Mouse (Mus musculus) monocyte, adult 2 months (primary cell): ENCODE measurements at regions not wholly inside any gene's neighbourhood (a gene's known extent, or its start where the extent isn't known, plus 50 kb on each side); places are given as distances from the start of the nearest gene placed in this dataset.

Experiments used
- DNase-seq, 2 experiments: peaks; one replicate each; pipeline ENCODE4 v3.0.0; 2022; ENCODE audit warnings: low spot score in 2 of 2, low read depth in 1 of 2

- DNase-seq: no peak
These were observed 371.8 kb downstream of the Vrk1 start for GRCm38 (mm10) chr12:106381821-106382220.

- no peak for DNase-seq
These were observed 379.2 kb downstream of the Vrk1 start for GRCm38 (mm10) chr12:106389214-106389613.

DNA sequence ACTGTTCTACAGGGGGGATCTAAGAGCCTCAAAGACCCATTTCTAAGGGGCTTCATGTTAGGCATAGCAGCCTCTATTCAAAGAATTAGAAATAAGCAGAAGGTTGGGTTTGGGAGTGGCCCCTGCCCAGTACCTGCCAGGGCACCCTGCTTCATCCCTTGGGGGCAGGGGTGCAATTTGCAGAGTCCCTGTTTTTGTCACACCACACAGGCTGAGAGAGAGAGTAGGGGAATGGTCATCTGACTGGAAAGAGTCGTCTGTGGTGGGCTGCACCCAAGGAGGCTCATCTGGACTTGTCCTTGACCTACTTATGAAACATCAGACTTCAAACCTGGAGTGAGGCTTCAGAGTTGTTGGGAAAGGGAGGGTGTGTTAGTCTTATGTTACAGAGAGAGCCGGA lies 382.3 kb downstream of the Vrk1 start:
- no peak for DNase-seq

DNA sequence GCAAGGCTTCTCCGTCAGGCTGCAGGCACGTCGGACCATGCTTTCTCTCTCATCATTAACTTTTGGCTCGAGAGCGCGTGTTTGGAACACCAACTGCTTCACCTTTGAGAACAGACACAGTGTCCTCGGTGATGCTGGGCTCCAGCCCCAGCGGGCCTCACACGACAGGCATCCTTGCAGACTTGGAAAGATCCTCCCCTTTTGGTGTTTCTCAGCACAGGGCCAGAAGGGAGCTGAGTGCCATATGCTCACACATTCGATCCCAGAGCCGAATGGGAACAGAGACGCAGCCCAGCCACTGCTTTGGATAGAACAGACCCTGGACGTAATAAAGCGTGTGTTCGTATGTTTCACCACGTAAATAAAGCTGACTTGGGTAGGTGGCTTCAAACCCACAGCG lies 389.1 kb downstream of the Vrk1 start:
- no peak for DNase-seq

GRCm38 (mm10) chr12:106411075-106411474 lies 401.0 kb downstream of the Vrk1 start:
- DNase-seq: no peak

DNA sequence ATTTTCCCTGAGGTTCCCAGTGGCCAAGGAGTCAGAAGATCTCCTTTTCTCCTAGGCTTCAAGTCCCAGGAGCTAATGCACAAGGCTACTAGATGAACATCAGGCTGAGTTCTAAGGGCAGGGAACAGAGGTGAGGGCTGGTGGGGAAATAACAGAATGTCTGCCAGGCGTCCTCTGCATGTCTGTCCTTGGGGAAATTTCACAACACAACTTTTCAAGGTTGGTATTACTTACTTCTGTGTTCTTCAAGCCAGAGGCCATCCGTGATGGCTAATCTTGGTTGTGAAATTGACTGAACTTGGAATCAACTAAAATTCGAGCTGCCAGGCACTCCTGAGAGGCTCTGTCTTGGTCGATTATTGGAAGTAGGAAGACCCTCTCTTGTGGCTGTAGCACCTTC lies 416.6 kb downstream of the Vrk1 start:
- DNase-seq: no peak

DNA sequence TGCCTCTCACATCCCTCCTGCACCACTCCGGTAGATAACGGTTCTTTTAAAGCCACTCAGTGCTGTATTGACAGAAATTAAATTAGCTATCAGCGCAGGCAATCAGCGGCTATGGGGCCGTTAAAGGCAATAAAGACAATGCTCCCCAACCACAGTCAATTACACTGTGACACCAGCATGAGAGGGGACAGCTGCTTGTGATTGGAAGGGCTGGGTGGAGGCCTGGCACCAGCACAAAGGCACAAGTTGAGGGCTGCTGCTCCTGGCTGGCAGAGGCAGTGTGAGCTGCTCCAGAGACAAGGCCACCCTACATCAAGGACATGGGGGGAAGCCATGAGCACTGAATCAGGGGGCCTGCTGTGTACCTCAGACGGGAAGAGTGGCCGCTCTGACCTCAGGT lies 420.0 kb downstream of the Vrk1 start:
- no peak for DNase-seq

DNA sequence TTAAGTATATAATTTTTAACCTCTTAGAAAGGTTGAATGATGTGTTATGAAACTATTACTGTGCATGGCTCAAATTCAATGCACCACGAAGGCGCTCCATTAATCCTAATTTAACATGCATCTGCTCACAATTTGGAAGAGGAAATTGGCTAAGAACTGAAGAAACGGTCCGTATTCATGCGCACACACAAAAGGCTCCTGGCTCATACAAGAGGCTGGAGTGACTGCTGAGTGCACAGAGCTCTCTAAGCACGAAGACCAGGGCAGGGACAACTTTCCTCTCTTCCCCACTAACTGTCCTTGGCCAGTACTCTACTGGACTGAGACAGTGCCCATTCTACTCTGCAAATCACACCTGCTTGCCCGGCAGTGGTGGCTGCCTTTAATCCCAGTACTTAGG lies 435.1 kb downstream of the Vrk1 start:
- DNase-seq: no peak

DNA sequence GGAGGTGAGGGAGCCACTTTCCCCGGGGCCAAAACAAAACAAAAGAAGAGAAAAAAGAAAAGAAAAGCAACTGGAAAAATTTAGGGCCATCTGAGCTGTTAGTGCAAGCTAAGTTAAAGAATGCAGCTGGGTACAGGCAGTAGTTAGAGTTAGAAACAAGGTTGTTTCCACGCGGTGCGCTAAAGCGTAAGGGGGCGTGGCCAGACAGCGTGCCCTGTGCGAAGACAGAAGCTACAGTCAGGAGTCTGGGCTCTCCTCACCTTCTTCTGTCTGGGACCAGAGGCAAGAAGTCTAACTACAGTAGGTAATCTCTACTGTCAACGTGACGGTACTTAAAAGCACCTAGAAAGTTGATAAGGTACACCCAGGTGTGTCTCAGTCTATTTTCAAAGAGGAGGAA lies 435.9 kb downstream of the Vrk1 start:
- no peak for DNase-seq

GRCm38 (mm10) chr12:106446876-106447532 lies 437.0 kb downstream of the Vrk1 start:
- no peak for DNase-seq

DNA sequence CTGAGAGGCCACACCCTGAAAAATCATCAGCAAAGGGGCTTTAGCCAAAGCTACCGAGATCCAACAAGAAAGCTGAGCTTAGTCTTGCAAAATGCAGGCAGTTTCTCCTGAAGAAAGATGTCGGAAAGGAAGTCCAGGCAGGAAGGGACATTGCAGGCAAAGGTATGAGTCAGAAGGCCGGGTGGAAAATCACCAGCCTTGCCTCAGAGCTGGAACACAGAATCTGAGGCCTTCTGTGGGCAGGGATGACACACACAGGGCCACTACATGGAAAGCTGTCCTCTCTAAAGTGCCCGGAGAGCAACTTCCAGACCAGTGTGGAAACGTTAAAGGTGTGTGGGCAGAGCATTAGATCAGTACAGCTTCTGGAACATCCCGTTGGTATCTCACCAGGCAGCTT lies 438.5 kb downstream of the Vrk1 start:
- no peak for DNase-seq

- DNase-seq: no peak
These were observed 443.5 kb downstream of the Vrk1 start for GRCm38 (mm10) chr12:106453491-106453890.

DNA sequence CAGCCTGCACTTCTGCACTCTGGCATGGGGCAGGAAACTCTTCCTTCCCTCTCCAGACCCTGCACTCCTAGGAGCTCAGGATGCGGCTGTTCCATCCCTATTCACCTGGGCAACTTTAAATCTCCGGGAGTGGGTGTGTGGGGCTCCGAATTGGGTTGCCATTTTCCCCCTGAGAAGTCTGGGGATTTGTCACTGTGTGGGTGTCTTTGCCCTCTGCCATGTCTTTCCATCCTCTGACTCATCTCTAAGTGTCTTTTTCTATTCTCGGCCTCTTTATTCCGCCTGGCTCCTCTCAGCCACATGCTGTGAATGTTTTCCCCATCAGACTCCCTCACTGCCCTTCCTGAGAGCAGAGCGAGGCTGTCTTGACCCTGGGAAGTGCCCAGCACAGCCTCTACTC lies 448.2 kb downstream of the Vrk1 start:
- no peak for DNase-seq

- DNase-seq: no peak
These were observed 450.6 kb downstream of the Vrk1 start for GRCm38 (mm10) chr12:106460650-106461049.

DNA sequence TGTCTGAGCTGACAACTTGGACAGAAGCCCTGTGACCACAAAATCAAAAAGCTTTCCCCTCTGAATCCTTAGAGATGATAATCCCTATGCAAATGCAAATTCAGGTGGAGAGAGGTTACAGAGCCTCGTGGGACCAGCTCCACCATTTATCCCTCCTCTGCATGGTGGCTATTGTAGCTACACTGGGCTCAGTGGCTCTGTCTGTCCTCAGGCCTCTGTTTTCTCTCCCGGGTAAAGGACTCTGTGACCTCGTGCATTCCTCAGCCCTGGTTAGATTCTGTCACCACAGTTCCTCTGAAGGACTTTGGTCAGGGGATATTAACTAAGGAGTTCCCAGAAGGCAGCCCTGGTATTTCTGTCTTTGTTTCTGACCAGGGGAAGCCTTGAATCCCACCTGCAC lies 452.3 kb downstream of the Vrk1 start:
- no peak for DNase-seq

DNA sequence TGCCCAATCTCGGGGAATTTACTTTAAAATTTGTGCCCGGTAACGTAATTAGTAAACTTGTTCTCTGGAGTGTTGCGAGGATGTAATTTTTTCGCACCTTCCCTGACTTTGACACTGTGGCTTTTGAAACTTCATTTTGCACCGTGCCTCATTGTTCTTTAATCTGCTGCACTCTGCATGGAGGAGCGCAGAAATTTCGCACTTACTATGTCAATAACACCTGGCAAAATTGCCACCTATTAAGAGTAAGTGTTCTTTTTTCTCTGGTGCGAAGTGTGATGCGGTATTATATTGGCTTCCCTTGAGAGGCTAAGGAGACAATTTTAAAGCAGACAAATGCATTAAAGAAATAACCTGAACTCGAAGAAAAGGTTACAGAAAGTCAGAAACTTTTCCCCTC lies 454.7 kb downstream of the Vrk1 start:
- no peak for DNase-seq

DNA sequence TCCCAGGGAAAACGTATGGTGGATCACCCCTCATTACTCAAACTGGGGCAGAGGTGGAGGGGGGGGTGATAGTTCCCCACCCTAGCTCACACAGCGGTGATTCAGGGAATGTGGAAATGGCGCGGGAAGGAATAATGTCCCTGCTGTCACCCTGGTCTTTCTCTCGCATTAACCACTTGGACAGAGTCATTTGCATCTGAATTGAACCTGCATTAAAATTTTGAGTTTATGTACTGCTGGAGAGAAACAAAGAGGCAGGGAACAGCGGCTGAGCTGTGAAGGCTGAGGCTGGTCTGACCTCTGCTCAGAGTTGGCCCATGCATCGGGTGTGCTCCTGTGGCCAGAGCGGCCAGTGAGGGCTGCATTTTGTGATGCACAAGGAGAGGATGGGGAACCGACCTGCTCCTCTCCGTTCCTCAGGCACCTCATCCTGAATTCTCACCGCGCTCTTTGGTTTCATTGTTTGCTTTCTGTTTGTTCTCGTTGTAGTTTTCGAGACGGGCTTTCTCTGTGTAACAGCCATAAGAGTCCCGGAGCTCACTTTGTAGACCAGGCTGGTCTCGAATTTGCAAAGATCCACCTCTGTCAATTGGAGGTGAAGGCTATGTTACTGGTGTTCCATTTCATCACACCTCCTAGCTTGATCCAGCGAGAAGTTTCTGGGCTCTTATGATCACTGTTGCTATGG lies 458.3 kb downstream of the Vrk1 start:
- DNase-seq: no peak

DNA sequence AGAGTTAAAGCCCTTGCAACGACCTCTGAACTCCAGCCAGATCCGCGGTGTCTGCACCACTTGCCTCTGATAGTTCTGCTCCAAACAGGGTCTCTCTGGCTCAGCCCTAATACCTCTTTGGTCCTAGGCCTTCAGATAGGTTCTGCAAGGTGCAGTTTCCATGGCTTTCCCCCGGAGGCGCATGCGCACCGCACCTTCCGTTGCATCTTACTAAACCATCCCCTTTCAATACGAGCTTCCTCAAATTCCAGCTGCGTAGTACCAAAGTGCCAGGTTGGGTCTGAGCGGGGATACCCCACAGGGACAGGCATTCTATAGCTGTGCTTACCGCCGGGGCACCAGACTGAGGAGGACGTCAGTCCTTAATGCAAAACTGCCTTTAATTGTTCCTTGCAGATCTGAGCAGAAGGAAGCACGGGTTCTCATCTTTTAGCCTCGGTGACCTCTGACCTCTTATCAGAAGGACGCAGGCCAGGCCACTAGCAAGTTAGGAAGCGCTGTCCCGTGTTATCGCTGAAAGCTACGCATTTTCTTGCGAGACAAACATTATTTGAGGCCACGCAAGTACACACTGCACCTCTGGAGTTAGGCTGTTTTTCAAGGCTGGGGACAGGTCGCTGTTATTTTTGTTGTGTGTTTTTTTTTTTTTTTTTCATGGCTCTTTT lies 464.6 kb downstream of the Vrk1 start:
- no peak for DNase-seq

DNA sequence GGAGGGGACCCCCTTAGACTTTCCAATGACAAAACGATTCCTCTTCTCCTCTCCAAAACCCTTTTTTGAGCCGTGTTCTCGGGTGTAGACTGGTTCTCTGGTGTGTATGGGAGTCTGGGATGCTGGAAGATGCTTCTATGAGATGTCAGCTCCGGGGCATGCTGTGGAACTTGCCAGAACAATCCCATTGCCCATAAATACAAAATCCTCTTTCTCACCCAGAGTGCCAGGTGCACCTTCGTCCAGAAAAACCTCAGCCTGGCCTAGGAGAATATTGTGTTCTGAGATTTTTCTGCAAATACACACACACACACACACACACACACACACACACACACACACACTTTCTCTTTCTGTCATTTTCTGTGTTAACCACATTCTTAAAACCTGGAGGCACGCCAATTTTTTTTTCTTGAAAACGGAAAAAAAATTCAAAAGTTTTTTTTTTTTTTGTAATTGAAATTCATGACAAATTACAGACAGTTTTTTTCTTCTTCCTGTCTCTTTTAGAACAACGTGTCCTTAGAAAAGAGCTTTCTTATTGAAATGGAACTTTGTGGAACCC lies 465.5 kb downstream of the Vrk1 start:
- no peak for DNase-seq

DNA sequence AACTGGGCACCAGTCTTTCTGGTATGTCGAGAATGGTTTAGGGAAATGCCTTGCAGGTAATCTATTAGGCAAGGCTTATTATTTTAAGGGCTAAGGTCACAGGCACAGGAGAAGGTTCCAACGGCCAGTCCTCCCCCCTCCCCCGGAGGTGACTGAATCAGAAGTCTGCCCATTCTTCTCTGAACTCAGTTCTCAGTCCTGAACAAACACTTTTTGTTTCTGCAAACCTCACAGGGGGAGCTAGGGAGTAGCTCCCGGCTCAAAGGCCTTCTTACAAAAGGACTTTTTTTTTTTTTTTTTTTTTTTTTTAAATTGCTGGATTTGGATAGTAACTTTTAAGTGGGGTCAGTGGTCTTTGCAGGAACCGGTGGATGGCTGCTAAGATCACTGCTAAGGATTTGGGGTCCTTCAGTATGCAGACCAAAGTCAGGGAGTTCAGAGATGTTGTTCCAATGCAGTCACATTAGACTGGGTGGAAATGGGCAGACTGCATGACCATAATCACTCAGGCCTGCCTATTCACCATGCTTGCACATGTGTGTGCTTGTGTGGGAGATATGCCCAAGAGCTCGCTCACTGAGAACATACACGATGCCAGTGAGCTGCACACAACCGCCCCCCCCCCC lies 467.1 kb downstream of the Vrk1 start:
- no peak for DNase-seq

DNA sequence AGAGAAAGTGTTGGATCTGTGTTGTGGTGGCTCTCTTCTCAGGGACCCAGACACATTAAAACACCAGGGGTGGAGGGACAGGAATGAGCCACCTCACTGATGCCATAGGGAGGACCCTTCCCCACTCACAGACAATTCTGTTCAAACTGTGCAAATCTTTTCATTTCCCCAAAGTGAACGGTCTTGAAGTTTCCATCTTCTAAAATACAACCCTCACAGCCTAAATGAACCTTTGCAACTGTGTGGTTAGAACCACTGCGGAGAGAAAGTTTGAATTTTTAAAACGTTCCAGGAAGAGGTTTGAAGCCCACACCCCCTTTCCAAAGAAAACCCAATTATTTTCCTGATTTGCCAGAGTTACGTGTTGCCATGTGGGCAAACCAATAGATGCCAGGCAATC lies 467.7 kb downstream of the Vrk1 start:
- DNase-seq: no peak

DNA sequence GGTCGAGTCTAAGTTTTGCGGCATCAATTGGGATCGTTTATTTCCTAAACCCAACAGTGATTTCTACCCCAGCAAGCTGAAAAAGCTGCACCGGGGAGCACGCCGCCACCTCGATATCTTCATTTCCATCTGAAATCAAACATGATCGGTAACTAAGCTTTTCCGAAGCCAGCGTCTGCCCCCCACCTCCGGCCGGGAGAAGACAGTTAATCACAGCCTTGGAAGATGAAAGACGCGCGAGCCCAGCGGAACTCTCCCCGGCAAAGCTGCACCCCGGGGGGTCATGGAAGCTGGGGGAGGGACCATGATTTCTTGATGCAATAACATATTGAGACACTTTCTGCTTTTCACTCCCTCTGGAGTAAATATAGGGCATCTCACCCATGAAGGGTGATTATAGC lies 468.4 kb downstream of the Vrk1 start:
- no peak for DNase-seq
